Mouse (Mus musculus): ENCODE data around the gene Slc47a1.

DNA sequence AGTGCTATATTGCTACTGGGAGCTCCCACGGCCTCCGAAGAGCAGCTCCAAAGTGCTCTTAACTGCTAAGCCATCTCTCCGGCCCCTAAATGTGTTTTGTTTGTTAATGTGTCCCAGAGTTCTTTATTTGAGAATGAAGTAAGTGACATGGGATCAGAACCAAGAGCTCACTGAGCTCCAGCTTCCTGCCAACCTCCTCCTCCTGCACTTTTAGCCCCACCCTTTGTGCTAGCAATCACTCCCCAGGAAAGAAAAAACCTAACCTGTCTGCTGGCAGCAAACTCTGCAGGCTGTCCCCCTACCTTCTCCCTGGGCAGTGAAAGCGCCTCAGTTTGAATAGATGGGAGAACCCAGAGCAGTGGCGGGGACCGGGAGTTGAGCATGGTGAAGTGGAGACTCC lies 22.0 kb downstream of the Slc47a1 start:
- TF ChIP-seq ZC3H11A (IDR thresholded peaks at IDR 0.05; ENCODE audit: borderline replicate concordance, low read depth, low read length) (no peak), MAFK (IDR thresholded peaks at IDR 0.05; ENCODE audit: insufficient read depth, low read depth, low read length) (no peak)
